Mouse (Mus musculus) megakaryocyte, embryonic 14.5 days (primary cell): ENCODE data around the gene Cilp.

Source experiments
- FLI1 ChIP-seq: IDR thresholded peaks from 2 replicates; pipeline ENCODE4 v1.6.1; 2012; ENCODE audit warnings: low read length, inconsistent platforms, mixed read lengths
- GATA1 ChIP-seq: IDR thresholded peaks from 3 replicates; pipeline ENCODE4 v1.6.1; 2012; ENCODE audit warnings: mixed read lengths, low read length, inconsistent platforms, borderline replicate concordance

- TF ChIP-seq FLI1 (no peak), GATA1 (no peak)
Observed at GRCm38 (mm10) chr9:65304300-65304699, 39.3 kb downstream of the Cilp start.
